Mouse (Mus musculus) embryo, embryonic 10 days (tissue): ENCODE results near the gene Gpatch1.
A peak's percentile ranks its signal among the peaks of the same experiment; 100 is the strongest.

Experiments
- DNase-seq: peaks from one replicate; pipeline ENCODE4 v3.0.0-alpha.2; 2015; ENCODE audit warnings: low spot score

The Gpatch1 gene

DNA sequence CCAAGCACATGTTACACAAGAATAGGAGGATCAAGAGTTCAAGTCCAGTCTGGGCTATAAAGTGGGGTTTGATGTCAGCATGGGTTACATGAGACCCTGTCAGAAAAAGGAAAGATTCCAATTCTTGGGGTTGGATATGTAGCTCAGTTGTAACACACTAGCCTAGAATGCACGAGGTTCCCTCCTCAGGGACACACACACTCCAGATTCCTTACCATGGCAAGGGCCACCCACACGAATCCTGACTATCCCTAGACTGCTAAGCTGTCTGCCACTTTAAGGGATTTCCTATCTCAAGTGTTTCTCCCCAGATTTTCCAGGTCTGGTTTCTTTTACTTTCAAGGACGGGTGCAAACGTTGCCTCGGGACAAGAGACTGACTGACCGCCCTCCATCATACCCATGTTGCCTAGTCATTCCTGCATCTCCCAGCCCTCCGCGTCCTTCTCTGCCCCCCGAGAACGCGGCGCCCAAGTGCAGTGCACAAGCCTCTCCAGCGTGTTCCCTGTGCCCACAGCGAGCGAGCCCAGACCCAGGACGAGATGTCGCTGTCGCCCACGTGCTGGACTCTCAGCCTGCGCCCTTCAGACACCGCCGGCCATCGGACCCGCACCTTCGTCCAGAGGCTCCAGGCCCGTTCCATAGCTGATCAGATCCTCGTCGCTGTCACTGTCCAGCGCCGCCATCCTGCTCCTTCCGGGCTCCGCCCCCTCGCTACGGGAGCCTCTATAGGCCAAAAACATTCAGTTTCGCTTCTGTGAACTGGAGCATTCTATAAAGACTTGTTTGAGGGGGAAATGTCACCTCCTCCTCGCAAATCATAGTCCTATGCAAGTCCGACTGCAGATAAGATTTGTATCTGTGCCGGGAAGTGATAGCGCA is at the start of gene Gpatch1:
TSS of gene Gpatch1 (minus strand) at position 712 of the 881 bp plus-strand sequence.
- DNase-seq, result peak; percentile 92

DNA sequence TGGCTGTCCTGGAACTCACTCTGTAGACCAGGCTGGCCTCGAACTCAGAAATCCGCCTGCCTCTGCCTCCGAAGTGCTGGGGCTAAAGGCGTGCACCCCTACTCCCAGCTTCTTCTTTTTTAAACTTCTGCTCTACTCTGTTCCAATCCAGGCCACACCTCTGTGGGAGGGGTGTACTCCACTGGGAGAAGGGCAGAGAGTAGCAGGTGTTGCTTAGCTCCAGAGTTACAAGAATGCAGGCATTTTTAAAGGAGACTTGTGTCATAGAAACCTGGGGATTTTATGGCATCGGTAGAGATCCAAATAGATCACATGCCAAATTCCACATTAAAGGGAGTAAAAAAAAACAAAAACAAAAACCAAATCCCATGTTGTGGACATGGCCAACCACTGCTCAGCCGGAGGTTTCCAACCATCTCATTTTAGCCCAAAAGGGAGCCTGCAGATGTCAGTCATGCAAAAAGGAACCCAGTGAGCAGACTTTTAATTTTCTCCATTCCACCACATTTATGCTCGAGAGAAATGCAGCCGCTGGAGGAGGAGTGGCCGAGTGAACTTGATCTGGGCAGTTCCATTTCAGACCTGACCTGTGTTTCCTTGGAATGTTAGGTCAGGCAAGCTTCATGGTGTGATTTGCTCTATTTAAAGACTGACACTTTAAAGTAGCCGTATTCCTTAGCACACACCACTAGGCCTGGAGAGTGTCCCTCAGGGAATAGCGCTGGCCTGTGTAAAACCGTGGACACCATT is 47.1 kb upstream of the Gpatch1 start:
- DNase-seq, result peak; percentile 52

GRCm38 (mm10) chr7:35362868-35363267 is 44.6 kb upstream of the Gpatch1 start:
- peak; percentile 42 for DNase-seq

DNA sequence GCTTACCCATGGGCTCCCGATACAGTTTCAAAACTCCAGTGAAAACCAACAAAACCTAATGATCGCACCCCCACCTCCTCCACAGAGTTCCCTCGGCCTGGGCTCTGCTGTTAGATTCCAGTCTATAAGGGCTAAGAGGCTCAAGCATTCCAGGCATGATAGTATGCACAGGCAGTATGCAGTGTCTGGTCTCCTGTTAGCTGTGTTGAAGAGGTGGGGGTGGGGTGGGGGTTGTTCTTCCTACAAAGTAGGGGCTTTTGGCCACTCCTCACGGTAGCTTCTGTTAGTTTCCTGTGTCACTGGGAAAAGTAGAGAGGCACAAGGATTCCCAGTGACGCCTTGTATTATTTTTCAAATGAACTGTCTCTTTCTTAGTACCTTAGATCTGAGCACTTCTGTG is 44.0 kb upstream of the Gpatch1 start:
- DNase-seq, result no peak

- no peak for DNase-seq
Observed at GRCm38 (mm10) chr7:35357621-35358020, 39.4 kb upstream of the Gpatch1 start.

- no peak for DNase-seq
Observed at GRCm38 (mm10) chr7:35355303-35355872, 37.1 kb upstream of the Gpatch1 start.

GRCm38 (mm10) chr7:35353306-35353705 is 35.1 kb upstream of the Gpatch1 start:
- DNase-seq, result no peak

GRCm38 (mm10) chr7:35351155-35351554 is 32.9 kb upstream of the Gpatch1 start:
- no peak for DNase-seq

DNA sequence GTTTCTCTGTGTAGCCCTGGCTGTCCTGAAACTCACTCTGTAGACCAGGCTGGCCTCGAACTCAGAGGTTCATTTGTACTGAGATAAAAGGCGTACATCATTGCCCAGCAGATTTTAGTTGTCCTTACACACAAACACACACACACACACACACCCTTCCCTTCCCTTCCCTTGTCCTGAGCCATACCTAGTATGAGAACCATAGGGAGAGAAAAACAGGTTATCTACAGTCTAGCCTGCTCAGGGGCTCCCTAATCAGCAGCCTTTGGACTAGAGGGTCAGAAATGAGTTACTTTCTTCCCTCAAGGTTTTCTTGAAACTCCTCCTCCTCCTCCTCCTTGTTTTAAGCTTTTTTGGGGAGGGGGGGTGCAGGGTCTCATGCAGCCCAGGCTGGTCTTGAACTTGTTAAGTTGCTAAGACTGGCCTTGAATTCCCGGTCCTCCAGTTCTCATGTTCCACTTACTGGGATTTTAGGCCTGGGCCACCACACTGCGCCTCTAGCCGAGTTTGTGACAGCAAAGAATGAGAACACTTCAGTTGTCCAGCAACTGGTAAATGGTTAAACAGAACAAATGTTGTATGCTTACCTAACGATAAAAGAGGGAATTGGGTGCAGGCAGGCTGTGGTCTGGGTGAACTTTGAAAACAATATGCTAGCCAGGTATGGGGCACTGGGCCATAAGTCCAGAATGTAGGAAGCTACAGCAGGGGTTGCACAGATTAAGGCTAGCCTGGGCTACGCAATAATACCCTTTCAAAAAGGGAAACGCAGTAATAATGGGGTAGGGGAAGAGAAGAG is 31.8 kb upstream of the Gpatch1 start:
- DNase-seq, result no peak

DNA sequence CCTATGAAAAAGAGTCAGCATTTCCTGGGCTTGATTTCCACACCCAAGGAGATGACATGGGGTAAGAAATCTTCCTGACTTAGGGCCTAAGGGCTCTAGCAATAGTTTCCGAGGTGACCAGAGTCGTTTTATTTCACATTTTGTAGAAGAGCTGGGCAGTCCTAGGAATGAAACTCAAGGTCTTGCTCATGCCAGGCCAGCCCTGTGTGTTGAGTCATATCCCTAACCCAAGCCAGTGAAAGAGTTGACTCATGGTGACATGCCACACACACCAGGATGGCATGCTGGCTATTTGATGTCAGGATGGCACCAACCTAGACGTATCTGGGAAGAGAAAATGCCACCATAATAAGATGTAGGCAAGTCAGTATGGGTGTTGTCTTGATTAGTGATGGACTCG is 30.8 kb upstream of the Gpatch1 start:
- no peak for DNase-seq

DNA sequence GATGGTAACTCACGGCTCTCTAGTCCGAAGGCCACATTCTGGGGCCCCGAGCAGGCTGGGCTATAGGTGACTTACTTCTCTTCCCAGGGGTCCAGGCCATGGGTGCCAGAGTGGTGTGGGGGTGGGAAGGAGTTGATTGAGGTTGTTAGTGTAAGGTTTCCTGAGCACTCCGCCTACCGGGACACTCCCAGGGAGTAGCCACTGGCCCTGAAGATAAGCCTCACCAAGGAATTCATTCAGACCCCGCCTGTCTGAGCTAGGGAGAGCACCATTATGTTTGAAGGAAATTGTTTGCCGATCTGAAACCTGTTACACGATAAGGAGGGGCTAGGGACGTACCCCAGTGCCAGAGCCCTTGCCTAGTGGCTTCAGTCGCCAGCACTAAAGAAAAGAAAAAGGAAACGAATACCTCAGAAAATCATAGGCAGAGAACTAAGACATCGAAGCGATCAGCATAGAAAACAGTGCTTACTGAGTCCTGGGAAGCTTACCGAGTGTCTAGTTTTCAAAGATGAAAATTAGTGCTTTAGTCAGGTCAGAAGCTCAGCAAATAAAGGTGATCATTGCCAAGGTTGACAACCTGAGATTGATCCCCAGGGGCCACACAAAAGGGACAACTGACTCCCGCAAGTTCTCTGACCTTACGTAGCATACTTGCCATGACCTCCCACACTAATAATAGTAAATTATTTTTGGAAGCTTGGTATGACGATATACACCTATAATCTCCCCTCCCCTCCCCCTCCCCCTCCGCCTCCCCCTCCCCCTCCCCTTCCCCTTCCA is 29.9 kb upstream of the Gpatch1 start:
- DNase-seq, result no peak

GRCm38 (mm10) chr7:35344785-35345330 is 26.6 kb upstream of the Gpatch1 start:
- no peak for DNase-seq

DNA sequence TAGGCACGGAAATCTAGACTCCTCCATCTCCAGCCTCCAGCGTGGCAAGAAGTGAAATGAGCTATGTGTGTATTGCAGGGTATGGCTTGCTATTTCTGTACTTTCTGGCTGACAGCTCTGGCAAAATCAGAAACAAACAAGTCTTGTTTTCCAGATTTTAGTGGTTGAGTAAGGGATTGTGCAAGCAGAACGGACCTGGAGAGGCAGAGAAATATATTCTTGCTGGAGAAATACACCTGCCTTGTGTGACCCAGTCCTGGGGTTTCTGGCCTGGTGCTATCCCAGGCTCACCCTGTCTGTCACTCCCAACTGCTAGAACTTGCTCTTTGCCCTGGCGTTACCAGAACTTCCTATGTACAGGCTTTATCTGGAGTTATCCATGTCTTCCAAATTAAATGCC is 24.3 kb upstream of the Gpatch1 start:
- DNase-seq, result no peak

DNA sequence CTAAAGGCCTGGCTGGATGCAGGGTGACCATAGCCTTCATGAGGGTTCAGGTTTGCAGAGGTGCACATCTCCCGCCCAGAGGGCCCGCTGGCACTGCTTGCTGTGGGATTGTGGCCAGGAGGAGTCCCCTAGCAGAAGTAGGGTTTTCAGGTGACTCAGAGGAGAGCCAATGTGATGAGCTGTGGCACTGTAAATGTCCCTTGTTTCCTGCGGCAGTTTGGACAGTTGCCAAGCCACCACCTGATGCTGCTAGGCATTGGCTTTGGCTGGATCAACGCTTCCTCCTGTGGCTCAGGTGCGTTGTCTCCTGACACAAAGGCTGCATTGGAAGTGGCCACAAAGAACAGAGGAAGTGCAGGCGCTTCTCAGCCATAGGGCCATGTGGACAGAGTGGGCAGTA is 23.0 kb upstream of the Gpatch1 start:
- DNase-seq, result no peak

DNA sequence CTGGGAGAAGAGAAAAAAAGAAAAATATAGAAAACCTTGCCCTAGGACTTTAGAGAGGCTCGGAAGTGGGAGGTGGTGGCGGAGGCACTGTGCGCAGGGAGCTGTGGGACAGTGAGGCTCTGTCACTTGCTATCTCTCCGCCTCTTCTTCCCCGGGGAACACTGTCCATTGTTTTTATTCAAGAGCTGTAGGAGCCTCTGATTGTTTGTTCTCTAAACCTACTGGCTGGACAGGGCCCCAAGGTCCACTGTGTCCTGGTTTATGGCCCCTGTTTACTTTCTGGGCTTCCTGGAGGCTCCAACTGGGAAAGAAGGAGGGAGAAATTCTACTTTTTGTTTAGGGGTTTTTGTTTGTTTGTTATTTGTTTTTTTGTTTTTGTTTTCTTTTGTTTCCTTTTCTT is 22.0 kb upstream of the Gpatch1 start:
- DNase-seq, result peak; percentile 37

DNA sequence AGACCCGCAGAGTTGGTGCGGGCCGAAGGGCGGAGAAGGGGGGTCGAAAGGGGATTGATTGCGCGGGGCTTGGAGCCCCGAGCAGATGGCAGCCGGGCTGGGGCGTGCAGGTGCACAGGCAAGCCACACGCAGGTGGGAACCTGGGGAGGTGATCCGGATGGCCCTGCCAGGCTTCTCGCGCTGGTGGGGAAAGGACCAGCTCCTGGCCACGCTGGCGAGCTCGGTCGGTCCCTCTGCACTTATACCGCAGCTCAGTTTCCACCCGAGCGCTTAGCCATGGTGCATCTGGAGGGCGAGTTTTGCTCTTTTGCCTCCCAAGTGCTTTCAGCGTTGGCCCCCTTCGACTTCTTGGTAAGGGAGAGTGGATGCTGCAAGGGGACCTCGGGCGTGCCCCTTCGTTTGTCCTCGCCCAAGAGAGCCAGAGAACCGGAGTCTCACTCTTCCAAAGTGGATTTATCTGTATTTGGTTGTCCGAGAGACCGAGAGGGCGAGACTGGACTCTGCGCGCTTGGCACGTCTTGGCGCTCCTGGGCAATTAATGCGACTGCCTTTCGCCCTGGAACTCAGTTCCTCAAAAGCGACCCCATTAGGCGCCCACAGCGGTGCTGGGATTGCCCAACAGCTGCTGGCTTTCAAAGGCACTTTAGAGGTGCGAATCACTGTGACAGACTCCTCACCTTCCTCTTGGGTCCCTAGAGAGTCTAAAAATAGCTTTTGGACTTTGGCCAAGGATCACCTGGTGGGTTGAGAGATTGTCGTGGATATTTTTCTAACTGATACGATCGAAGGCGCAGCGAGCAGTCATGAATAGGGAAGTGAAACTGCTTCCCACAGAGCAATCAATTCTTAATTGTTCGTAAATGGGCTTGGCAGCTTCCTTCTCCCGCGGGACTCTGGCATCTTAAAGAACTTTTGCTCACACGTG is 16.6 kb upstream of the Gpatch1 start:
- DNase-seq, result peak; percentile 37

DNA sequence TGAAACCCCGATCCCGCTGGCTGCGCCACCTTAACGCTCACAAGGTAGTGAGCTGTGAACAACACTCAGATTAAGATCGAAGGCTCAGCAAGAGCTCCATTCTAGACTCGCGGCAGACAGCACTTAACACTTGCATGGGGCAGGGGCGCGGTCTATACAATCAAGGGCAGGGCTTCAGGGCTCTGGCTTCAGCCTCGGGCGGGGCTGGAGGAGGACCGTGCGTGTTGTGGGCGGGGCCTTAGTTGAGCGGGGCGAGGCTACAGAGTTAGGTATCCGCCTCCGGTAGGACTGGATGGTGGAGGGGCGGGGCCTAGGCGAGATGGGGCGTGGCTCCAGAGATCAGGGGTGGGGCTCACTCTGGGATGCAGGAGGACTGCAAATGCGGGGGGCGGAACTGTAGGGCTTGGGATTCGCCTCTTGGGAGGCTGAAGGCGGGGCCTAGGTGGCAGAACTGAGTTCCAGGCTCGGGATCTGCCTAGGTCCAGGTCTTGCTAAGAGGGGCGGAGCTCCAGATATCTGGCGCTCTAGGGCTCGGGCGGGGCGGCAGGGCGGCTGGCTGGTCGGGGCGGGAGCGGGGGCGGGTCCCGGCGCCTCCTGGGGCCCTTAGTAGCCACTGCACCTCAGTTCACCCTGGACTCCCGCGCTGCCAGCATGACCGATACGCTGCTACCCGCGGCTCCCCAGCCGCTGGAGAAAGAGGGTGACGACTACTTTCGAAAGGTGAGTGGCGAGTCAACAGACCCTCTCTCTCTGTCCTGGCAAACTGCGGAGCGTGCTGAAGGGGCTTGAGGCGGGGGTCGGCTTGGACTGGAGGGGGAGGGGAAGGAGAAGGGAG is 15.7 kb upstream of the Gpatch1 start, which contains the start of gene Rhpn2:
TSS of gene Rhpn2 (plus strand) at position 479 of the 835 bp plus-strand sequence.
- DNase-seq, result peak; percentile 98

DNA sequence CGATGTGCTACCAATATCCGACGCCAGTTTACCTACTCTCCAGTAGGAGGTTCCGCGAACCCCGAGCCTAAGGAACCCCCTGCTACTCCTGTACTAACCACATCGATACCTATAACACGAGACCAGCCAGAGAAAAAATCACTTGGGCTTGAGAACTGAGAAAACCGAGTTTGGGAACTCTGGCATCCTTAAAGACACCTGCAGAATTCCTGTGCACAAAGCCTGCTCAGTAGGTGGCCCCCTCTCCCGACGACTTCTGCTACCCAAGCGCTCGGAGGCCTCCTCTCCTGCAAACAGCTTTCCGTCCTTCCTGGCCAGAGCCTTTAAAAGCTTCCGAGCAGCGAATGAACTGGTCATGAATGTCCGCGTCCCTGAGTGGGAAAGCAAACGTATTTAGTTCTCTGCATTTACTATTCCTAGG is 15.0 kb upstream of the Gpatch1 start:
- peak; percentile 40 for DNase-seq

GRCm38 (mm10) chr7:35331590-35331989 is 13.3 kb upstream of the Gpatch1 start:
- no peak for DNase-seq
